Comparison of ENCODE assay signal across 23 mouse cellular contexts in genomic region chr6:36507008-36507663, GRCm38 (mm10).
DNase-seq lines count a peak whose midpoint lies in the region; ATAC-seq and TF ChIP-seq lines count a peak whose summit lies in the region.
"Had no signal": no experiment of that assay in that cellular context is flagged by ENCODE, and none has a peak within 500 bp of the region (broad histone marks: within the 10 kb centered on the region; RNA-seq: fewer than 3 reads in every experiment).

No protein-coding gene starts in this region.

- intact Hi-C loops in heart, postnatal 10 days (cut with DNase I): loop anchor here (5.0 kb wide), 2 partner anchors 50 to 115 kb away; no protein-coding TSS in a partner anchor

- no peaks in the 10 kb centered on the region for H3K27me3 ChIP-seq in heart, embryonic 14.5 days (ENCODE audit: control insufficient read depth, insufficient read depth, low read length)
- H3K27me3 ChIP-seq in neural tube, embryonic 12.5 days (replicated peaks): no peaks in the 10 kb centered on the region
- H3K27me3 ChIP-seq in neural tube, embryonic 15.5 days (replicated peaks): no peaks in the 10 kb centered on the region
- H3K27me3 ChIP-seq in heart, postnatal 0 days (ENCODE audit: control insufficient read depth, insufficient read depth, low read length): no peaks in the 10 kb centered on the region
- H3K27me3 ChIP-seq: hindbrain, embryonic 15.5 days had no signal

- H3K36me3 ChIP-seq in heart, embryonic 14.5 days (ENCODE audit: control insufficient read depth, insufficient read depth, low read length): no peaks in the 10 kb centered on the region
- no peaks in the 10 kb centered on the region for H3K36me3 ChIP-seq in neural tube, embryonic 12.5 days
- H3K36me3 ChIP-seq in neural tube, embryonic 15.5 days: no peaks in the 10 kb centered on the region
- no peaks in the 10 kb centered on the region for H3K36me3 ChIP-seq in heart, postnatal 0 days (replicated peaks; ENCODE audit: control insufficient read depth, insufficient read depth, low read length)
- H3K36me3 ChIP-seq: forebrain, embryonic 10.5 days; hindbrain, embryonic 15.5 days had no signal

- peak overlapping the region; percentile 94 to 98 for H3K27ac ChIP-seq in heart, embryonic 14.5 days (replicated peaks in 1 of 2; ENCODE audit: control insufficient read depth in 1 of 2, insufficient read depth in 1 of 2, low read depth in 2 of 2, low read length in 2 of 2)
- no peak overlapping the region for H3K27ac ChIP-seq in neural tube, embryonic 12.5 days
- no peak overlapping the region for H3K27ac ChIP-seq in neural tube, embryonic 15.5 days (replicated peaks)
- H3K27ac ChIP-seq in heart, postnatal 0 days (ENCODE audit: low read depth): peak overlapping the region; percentile 95
- H3K27ac ChIP-seq: forebrain, embryonic 10.5 days; hindbrain, embryonic 15.5 days; left cerebral cortex, adult 2 months; stomach, postnatal 0 days had no signal

- peaks cover 9 to 17% of the 10 kb centered on the region in 2 experiments for H3K4me1 ChIP-seq in heart, embryonic 14.5 days (ENCODE audit: control insufficient read depth in 2 of 2, insufficient read depth in 2 of 2, low read length in 2 of 2)
- no peaks in the 10 kb centered on the region for H3K4me1 ChIP-seq in neural tube, embryonic 12.5 days
- H3K4me1 ChIP-seq in neural tube, embryonic 15.5 days: no peaks in the 10 kb centered on the region
- peaks cover 19% of the 10 kb centered on the region for H3K4me1 ChIP-seq in heart, postnatal 0 days (ENCODE audit: control insufficient read depth, insufficient read depth)
- H3K4me1 ChIP-seq: hindbrain, embryonic 15.5 days had no signal

- no peaks in the 10 kb centered on the region for H3K9me3 ChIP-seq in heart, embryonic 14.5 days (ENCODE audit: control insufficient read depth, low read length)
- H3K9me3 ChIP-seq in neural tube, embryonic 12.5 days: no peaks in the 10 kb centered on the region
- H3K9me3 ChIP-seq in neural tube, embryonic 15.5 days (replicated peaks): no peaks in the 10 kb centered on the region
- no peaks in the 10 kb centered on the region for H3K9me3 ChIP-seq in heart, postnatal 0 days (replicated peaks; ENCODE audit: control insufficient read depth, low read length)
- H3K9me3 ChIP-seq: forebrain, embryonic 10.5 days; hindbrain, embryonic 15.5 days had no signal

- H3K9ac ChIP-seq in heart, embryonic 14.5 days (ENCODE audit: low read length): peak overlapping the region; percentile 13; the same call in 1 of the 2 replicates
- no peak overlapping the region for H3K9ac ChIP-seq in neural tube, embryonic 12.5 days
- no peak overlapping the region for H3K9ac ChIP-seq in neural tube, embryonic 15.5 days (replicated peaks)
- H3K9ac ChIP-seq in heart, postnatal 0 days (replicated peaks; ENCODE audit: low read depth, low read length): no peak overlapping the region
- H3K9ac ChIP-seq: hindbrain, embryonic 15.5 days had no signal

- TF ChIP-seq EP300 in heart, postnatal 0 days (IDR thresholded peaks at IDR 0.05; ENCODE audit: low read depth): no peak

- no peak overlapping the region for H3K4me3 ChIP-seq in heart, embryonic 14.5 days (ENCODE audit: control insufficient read depth in 1 of 2, insufficient read depth in 1 of 2, low read depth in 1 of 2, low read length in 2 of 2)
- H3K4me3 ChIP-seq in neural tube, embryonic 12.5 days: no peak overlapping the region
- H3K4me3 ChIP-seq in neural tube, embryonic 15.5 days (replicated peaks): no peak overlapping the region
- H3K4me3 ChIP-seq in heart, postnatal 0 days (ENCODE audit: low read depth, low read length): no peak overlapping the region
- H3K4me3 ChIP-seq: forebrain, embryonic 10.5 days; hindbrain, embryonic 15.5 days; left cerebral cortex, adult 2 months had no signal

- peak; percentile 81 for DNase-seq in heart, adult 11 months
- DNase-seq in heart, postnatal 10 days: no peak
- DNase-seq in heart, adult 18-20 months: no peak
- DNase-seq in heart, postnatal 0 days (ENCODE audit: low spot score): no peak
- DNase-seq in T-cell, adult 2 months (ENCODE audit: low spot score): no peak
- DNase-seq: adrenal gland, adult 8-10 months; cerebellum, adult 2 months; cerebellum, postnatal 36 days; gastrocnemius, postnatal 25 days; kidney, adult 8-10 months; left cerebral cortex, postnatal 4 days; right cerebral cortex, postnatal 14 days; thymus, adult 2 months; thymus, postnatal 4 days had no signal

- 62% methylated on average over 7 of the region's 7 CpGs for WGBS in heart, embryonic 14.5 days
- 83% methylated on average over 7 of the region's 7 CpGs for WGBS in neural tube, embryonic 12.5 days
- 74% methylated on average over 7 of the region's 7 CpGs for WGBS in neural tube, embryonic 15.5 days
- 62% methylated on average over 7 of the region's 7 CpGs for WGBS in heart, postnatal 0 days

- H3K4me2 ChIP-seq in heart, embryonic 14.5 days (ENCODE audit: low read length): no peak overlapping the region
- no peak overlapping the region for H3K4me2 ChIP-seq in neural tube, embryonic 12.5 days (replicated peaks)
- no peak overlapping the region for H3K4me2 ChIP-seq in neural tube, embryonic 15.5 days
- no peak overlapping the region for H3K4me2 ChIP-seq in heart, postnatal 0 days (ENCODE audit: low read depth, low read length)
- H3K4me2 ChIP-seq: hindbrain, embryonic 15.5 days; midbrain, embryonic 11.5 days had no signal

- no peak for TF ChIP-seq CTCF in heart, postnatal 0 days (IDR thresholded peaks at IDR 0.05; ENCODE audit: low read depth)

- ATAC-seq in heart, embryonic 14.5 days (ENCODE audit: insufficient number of reproducible peaks, insufficient read depth, low FRiP score, low read depth): no peak
- peak; percentile 41; the same call in 1 of the 2 replicates for ATAC-seq in neural tube, embryonic 12.5 days (ENCODE audit: low FRiP score, low read depth)
- no peak for ATAC-seq in neural tube, embryonic 15.5 days (ENCODE audit: low FRiP score)
- 0 out of 2 replicates have a peak, but pooled peaks have one; percentile 27 for ATAC-seq in heart, postnatal 0 days (ENCODE audit: insufficient read depth, low read depth)
- ATAC-seq: activated CD4-positive, CD25-positive, alpha-beta regulatory T cell, adult 4 months had no signal

Comparison
In these comparisons a context has a peak if more than half of its experiments do, and no peak if none do; other contexts are left out.
1. ATAC-seq: peak in neural tube, embryonic 12.5 days (single experiment) and heart, postnatal 0 days (single experiment); none in heart, embryonic 14.5 days (single experiment) and neural tube, embryonic 15.5 days (single experiment).
2. H3K27ac ChIP-seq: peak in heart, embryonic 14.5 days (2 of 2) and heart, postnatal 0 days (single experiment); none in neural tube, embryonic 12.5 days (single experiment) and neural tube, embryonic 15.5 days (single experiment).